Mouse (Mus musculus): Measurements from ENCODE around the gene Prss8.

DNA sequence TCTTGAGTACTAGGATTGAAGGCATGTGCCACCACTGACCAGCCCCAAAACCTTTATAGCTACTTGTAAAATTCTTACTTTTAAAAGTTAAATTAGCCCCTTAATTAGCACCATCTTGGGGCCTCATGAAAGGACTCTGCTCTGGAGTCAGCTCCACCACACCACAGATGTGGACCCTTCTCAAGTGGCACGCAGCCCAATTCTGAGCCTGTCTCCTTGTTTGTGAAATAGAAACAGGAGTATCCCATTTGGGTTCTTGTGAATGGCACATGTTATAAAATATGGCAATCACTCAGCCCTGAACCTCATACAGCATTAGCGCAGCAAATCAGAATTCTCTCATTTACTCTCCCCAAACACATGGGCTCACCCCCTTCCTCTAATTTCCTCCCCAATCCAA, 49.0 kb upstream of the Prss8 start:
- TF ChIP-seq CTCF (IDR thresholded peaks at IDR 0.05; ENCODE audit: low read depth, low read length): no peak
- TF ChIP-seq TAL1 (conservative IDR thresholded peaks at IDR 0.05; ENCODE audit: low read depth, low read length): no peak
- no peak for TF ChIP-seq GATA1 (IDR thresholded peaks at IDR 0.05; ENCODE audit: borderline replicate concordance, low read length)
- no peak for TF ChIP-seq GATA2 (IDR thresholded peaks at IDR 0.05; ENCODE audit: borderline replicate concordance, low read depth, low read length)
- no peak for TF ChIP-seq POLR2AphosphoS5 (IDR thresholded peaks at IDR 0.05; ENCODE audit: insufficient replicate concordance, low read depth, low read length)

Measured in G1E (cell line).